ENCODE assay signal across 10 mouse cellular contexts in the genomic region with DNA sequence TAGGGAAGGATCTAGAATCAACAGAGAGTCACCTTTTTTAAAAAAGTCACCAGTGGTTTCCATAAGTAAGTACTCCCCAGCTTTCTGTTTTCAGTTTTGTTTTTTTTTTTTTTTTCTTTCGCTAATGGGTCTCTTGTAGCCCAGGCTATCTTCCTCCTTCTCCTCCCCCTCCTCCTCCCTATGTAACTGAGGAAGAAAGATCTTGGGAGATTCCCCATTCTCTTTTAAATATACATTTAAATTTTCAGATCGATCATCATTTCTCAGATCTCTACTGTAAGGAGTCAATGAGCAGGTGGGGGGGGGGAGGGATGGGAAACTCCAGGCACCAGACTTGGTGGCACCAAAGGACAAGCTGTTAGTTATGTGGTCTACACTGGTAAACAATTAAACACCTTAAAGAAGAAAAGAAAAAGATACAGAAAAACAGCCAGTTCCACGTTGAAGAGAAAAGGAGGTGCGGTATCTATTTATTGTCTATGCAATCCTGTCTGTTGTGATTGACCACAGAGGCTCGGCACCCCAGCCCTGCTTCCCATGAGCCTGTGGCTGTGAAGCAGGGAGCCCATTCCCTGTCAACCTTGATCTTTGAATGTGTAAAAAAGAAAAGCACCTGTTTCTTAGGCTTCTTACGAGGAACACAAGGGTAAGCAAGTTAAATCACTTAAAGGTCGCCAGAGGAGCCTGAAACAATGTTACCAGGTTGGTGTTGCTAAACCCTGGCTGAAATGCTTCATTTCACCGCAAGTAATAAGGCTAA.
DNase-seq lines count a peak whose midpoint lies in the region; ATAC-seq and TF ChIP-seq lines count a peak whose summit lies in the region.
"Had no signal": no experiment of that assay in that cellular context is flagged by ENCODE, and none has a peak within 500 bp of the region (broad histone marks: within the 10 kb centered on the region; RNA-seq: fewer than 3 reads in every experiment).

No protein-coding gene starts in this region.

- intact Hi-C loops in gastrocnemius, adult 2 months (cut with DNase I), result no loop called here

- DNase-seq in kidney, postnatal 4 days, result no peak
- DNase-seq in testis, postnatal 14 days (ENCODE audit: low spot score), result no peak
- DNase-seq in heart, postnatal 0 days (ENCODE audit: low spot score), result no peak
- no peak for DNase-seq in gastrocnemius, adult 2 months
- no peak for DNase-seq in adrenal gland, postnatal 10 days
- DNase-seq: cerebellum, adult 11-12 months; gastrocnemius, postnatal 14 days had no signal

- 57% methylated on average over 8 of the region's 8 CpGs for WGBS in kidney, embryonic 15.5 days
- 75% methylated on average over 8 of the region's 8 CpGs for WGBS in heart, postnatal 0 days
- WGBS in stomach, embryonic 15.5 days, result 67% methylated on average over 8 of the region's 8 CpGs

- H3K36me3 ChIP-seq in kidney, embryonic 15.5 days, result 0 out of 2 replicates have a peak, but pooled peaks cover under 1% of the 10 kb centered on the region
- H3K36me3 ChIP-seq in testis, adult 2 months (ENCODE audit: control insufficient read depth, insufficient read depth, low read length), result no peaks in the 10 kb centered on the region
- no peaks in the 10 kb centered on the region for H3K36me3 ChIP-seq in heart, postnatal 0 days (replicated peaks; ENCODE audit: control insufficient read depth, insufficient read depth, low read length)
- H3K36me3 ChIP-seq in stomach, embryonic 15.5 days, result no peaks in the 10 kb centered on the region

- TF ChIP-seq POLR2A in testis, adult 2 months (IDR thresholded peaks at IDR 0.05; ENCODE audit: control insufficient read depth, low read depth, low read length), result no peak

- no peaks in the 10 kb centered on the region for H3K27me3 ChIP-seq in kidney, embryonic 15.5 days
- no peaks in the 10 kb centered on the region; the same call in 1 of the 2 replicates for H3K27me3 ChIP-seq in testis, adult 2 months (ENCODE audit: control insufficient read depth, insufficient read depth, low read length)
- no peaks in the 10 kb centered on the region for H3K27me3 ChIP-seq in heart, postnatal 0 days (ENCODE audit: control insufficient read depth, insufficient read depth, low read length)
- no peaks in the 10 kb centered on the region for H3K27me3 ChIP-seq in stomach, embryonic 15.5 days (replicated peaks)

- H3K9ac ChIP-seq in kidney, embryonic 15.5 days, result no peak overlapping the region
- H3K9ac ChIP-seq in heart, postnatal 0 days (replicated peaks; ENCODE audit: low read depth, low read length), result no peak overlapping the region
- no peak overlapping the region for H3K9ac ChIP-seq in stomach, embryonic 15.5 days

- peak overlapping the region; percentile 53 for H3K4me2 ChIP-seq in kidney, embryonic 15.5 days
- H3K4me2 ChIP-seq in heart, postnatal 0 days (ENCODE audit: low read depth, low read length), result peak overlapping the region; percentile 62
- H3K4me2 ChIP-seq in stomach, embryonic 15.5 days, result peak overlapping the region; percentile 26; the same call in 1 of the 2 replicates

- H3K27ac ChIP-seq in kidney, embryonic 15.5 days, result no peak overlapping the region
- peak overlapping the region; percentile 40 for H3K27ac ChIP-seq in testis, adult 2 months (ENCODE audit: control insufficient read depth, insufficient read depth, low read depth, low read length)
- H3K27ac ChIP-seq in heart, postnatal 0 days (ENCODE audit: low read depth), result peak overlapping the region; percentile 63; the same call in 1 of the 2 replicates
- H3K27ac ChIP-seq in stomach, embryonic 15.5 days, result no peak overlapping the region
- no peak overlapping the region for H3K27ac ChIP-seq in gastrocnemius, adult 2 months

- no peak for TF ChIP-seq CTCF in testis, adult 2 months (IDR thresholded peaks at IDR 0.05; ENCODE audit: control insufficient read depth, insufficient read depth, insufficient replicate concordance, low read depth, low read length)
- no peak for TF ChIP-seq CTCF in heart, postnatal 0 days (IDR thresholded peaks at IDR 0.05; ENCODE audit: low read depth)
- TF ChIP-seq CTCF in gastrocnemius, adult 2 months (IDR thresholded peaks at IDR 0.05), result no peak

- ATAC-seq in kidney, embryonic 15.5 days (replicated peaks; ENCODE audit: low FRiP score), result no peak
- no peak for ATAC-seq in heart, postnatal 0 days (ENCODE audit: insufficient read depth, low read depth)
- ATAC-seq in stomach, embryonic 15.5 days (ENCODE audit: insufficient read depth, low FRiP score, low read depth), result no peak

- H3K4me1 ChIP-seq in kidney, embryonic 15.5 days, result peaks cover 39% of the 10 kb centered on the region
- H3K4me1 ChIP-seq in testis, adult 2 months (ENCODE audit: control insufficient read depth, insufficient read depth, low read length), result peaks cover 12% of the 10 kb centered on the region
- 0 out of 2 replicates have a peak, but pooled peaks cover 4% of the 10 kb centered on the region for H3K4me1 ChIP-seq in heart, postnatal 0 days (ENCODE audit: control insufficient read depth, insufficient read depth)
- peaks cover 4% of the 10 kb centered on the region; the same call in 1 of the 2 replicates for H3K4me1 ChIP-seq in stomach, embryonic 15.5 days

- no peaks in the 10 kb centered on the region for H3K9me3 ChIP-seq in kidney, embryonic 15.5 days (replicated peaks)
- H3K9me3 ChIP-seq in heart, postnatal 0 days (replicated peaks; ENCODE audit: control insufficient read depth, low read length), result no peaks in the 10 kb centered on the region
- H3K9me3 ChIP-seq in stomach, embryonic 15.5 days, result no peaks in the 10 kb centered on the region

- no peak for TF ChIP-seq EP300 in heart, postnatal 0 days (IDR thresholded peaks at IDR 0.05; ENCODE audit: low read depth)

- no peak overlapping the region for H3K4me3 ChIP-seq in kidney, embryonic 15.5 days (replicated peaks)
- no peak overlapping the region for H3K4me3 ChIP-seq in testis, adult 2 months (ENCODE audit: control insufficient read depth, low read depth, low read length)
- H3K4me3 ChIP-seq in heart, postnatal 0 days (ENCODE audit: low read depth, low read length), result peak overlapping the region; percentile 31; the same call in 1 of the 2 replicates
- H3K4me3 ChIP-seq in stomach, embryonic 15.5 days (replicated peaks), result no peak overlapping the region
- no peak overlapping the region; the same call in 1 of the 2 replicates for H3K4me3 ChIP-seq in gastrocnemius, adult 2 months

Comparison
In these comparisons a context has a peak if more than half of its experiments do, and no peak if none do; other contexts are left out.
1. H3K27ac ChIP-seq: peak in testis, adult 2 months (single experiment) and heart, postnatal 0 days (single experiment); none in kidney, embryonic 15.5 days (single experiment), stomach, embryonic 15.5 days (single experiment) and gastrocnemius, adult 2 months (single experiment).
2. Peak in every context shown above with its lines, with median percentiles within 50 percentile points of each other: H3K4me2 ChIP-seq.